In the genomic region with DNA sequence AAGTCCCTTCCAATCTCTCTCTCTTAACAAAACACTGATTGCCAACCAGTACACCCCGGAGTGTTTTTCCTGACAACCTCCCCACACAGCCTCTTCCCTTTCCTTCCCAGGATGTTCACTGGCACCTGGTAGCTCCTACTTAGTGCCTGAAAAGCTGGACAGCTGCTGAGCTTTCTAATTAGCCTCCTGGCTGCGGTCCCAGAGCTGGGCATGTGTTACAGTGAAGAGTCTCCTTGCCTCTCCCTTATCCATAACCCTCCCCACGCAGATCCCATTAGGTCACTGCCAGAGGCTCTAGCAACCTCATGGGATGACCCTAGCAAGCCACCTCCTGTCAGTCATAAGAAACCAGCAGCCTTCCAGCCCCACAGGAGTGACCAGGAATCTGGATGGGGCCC, we compare ENCODE assay signal across 9 mouse cellular contexts. TPM values are rescaled to one million over a fixed set of nuclear protein-coding genes. Genes with fewer than 3 reads are reported as not detected.
DNase-seq lines count a peak whose midpoint lies in the region; ATAC-seq lines count a peak whose summit lies in the region.
"Had no signal": no experiment of that assay in that cellular context is flagged by ENCODE, and none has a peak within 500 bp of the region (broad histone marks: within the 10 kb centered on the region; RNA-seq: fewer than 3 reads in every experiment).

No protein-coding gene starts in this region.

- H3K9me3 ChIP-seq in heart, embryonic 11.5 days (replicated peaks; ENCODE audit: control insufficient read depth, low read length) = no peaks in the 10 kb centered on the region
- H3K9me3 ChIP-seq: limb, embryonic 12.5 days had no signal

- ATAC-seq in heart, embryonic 11.5 days (replicated peaks; ENCODE audit: insufficient number of reproducible peaks, low FRiP score, low TSS enrichment) = no peak

- H3K36me3 ChIP-seq in heart, embryonic 11.5 days (ENCODE audit: control insufficient read depth, insufficient read depth, low read length) = no peaks in the 10 kb centered on the region
- H3K36me3 ChIP-seq: limb, embryonic 12.5 days had no signal

- no peaks in the 10 kb centered on the region for H3K4me1 ChIP-seq in heart, embryonic 11.5 days (ENCODE audit: control insufficient read depth, insufficient read depth, low read length)
- H3K4me1 ChIP-seq: limb, embryonic 12.5 days had no signal

- H3K4me3 ChIP-seq in heart, embryonic 11.5 days (ENCODE audit: low read depth, low read length) = no peak overlapping the region
- H3K4me3 ChIP-seq: limb, embryonic 12.5 days had no signal

- no peak overlapping the region for H3K27ac ChIP-seq in heart, embryonic 11.5 days (ENCODE audit: low read depth, low read length)
- H3K27ac ChIP-seq: limb, embryonic 12.5 days had no signal

- no peaks in the 10 kb centered on the region for H3K27me3 ChIP-seq in heart, embryonic 11.5 days (ENCODE audit: control insufficient read depth, insufficient read depth, low read length)
- H3K27me3 ChIP-seq: limb, embryonic 12.5 days had no signal

- H3K9ac ChIP-seq in heart, embryonic 11.5 days (ENCODE audit: low read depth, low read length) = no peak overlapping the region
- H3K9ac ChIP-seq: limb, embryonic 12.5 days had no signal

- DNase-seq in heart, adult 11 months = peak; percentile 96
- DNase-seq in adrenal gland, postnatal 36 days = peak; percentile 32 to 42
- DNase-seq in gastrocnemius, adult 8-10 months (ENCODE audit: low spot score in 2 of 2) = peak; percentile 68 to 82
- peak; percentile 74 for DNase-seq in kidney, postnatal 14 days
- DNase-seq in retina, embryonic 14.5 days (ENCODE audit: low spot score) = peak; percentile 27
- DNase-seq in T-cell, adult 2 months (ENCODE audit: low spot score) = no peak
- DNase-seq in embryo, embryonic 11 days = no peak

- 42% methylated on average over 3 of the region's 3 CpGs for WGBS in heart, embryonic 11.5 days (ENCODE audit: insufficient replicate concordance)

- H3K4me2 ChIP-seq in heart, embryonic 11.5 days = no peak overlapping the region
- H3K4me2 ChIP-seq: limb, embryonic 12.5 days had no signal

RNA-seq across cellular contexts. Expression of a gene that starts 23.4 kb away (rescaled TPM):
- polyA plus RNA-seq in heart, embryonic 11.5 days (2014; fragmentation: Nextera tagmentation; extraction: Ambion mirVana) = 1.6 and 1.8 TPM in 2 replicates
- 10 to 100 TPM in 1 of 2 experiments, 1 to 10 TPM in 1; 7.2 to 10.1 TPM for total RNA-seq in adrenal gland, postnatal 36 days (2021)
- 1 to 10 TPM; 1.8 to 6.6 (median 3.4) TPM for total RNA-seq in gastrocnemius, adult 8-10 months (2022)

RNA-seq across cellular contexts. Expression of a gene that starts 44.9 kb away (rescaled TPM):
- 2.7 and 3.8 TPM in 2 replicates for polyA plus RNA-seq in heart, embryonic 11.5 days (2014; fragmentation: Nextera tagmentation; extraction: Ambion mirVana)
- total RNA-seq in adrenal gland, postnatal 36 days (2021) = 1 to 10 TPM; 1.5 to 2.2 TPM
- 1 to 10 TPM in 3 of 4 experiments, under 1 TPM in 1; 0.61 to 2.7 (median 1.5) TPM for total RNA-seq in gastrocnemius, adult 8-10 months (2022)

Comparison
In these comparisons a context has a peak if more than half of its experiments do, and no peak if none do; other contexts are left out.
1. DNase-seq: peak in heart, adult 11 months (single experiment), adrenal gland, postnatal 36 days (2 of 2), gastrocnemius, adult 8-10 months (2 of 2), kidney, postnatal 14 days (single experiment) and retina, embryonic 14.5 days (single experiment); none in T-cell, adult 2 months (single experiment) and embryo, embryonic 11 days (single experiment).